Mouse (Mus musculus) liver, embryonic 12.5 days (tissue): ENCODE measurements around the gene Gm38655. TPM values are rescaled to one million over a fixed set of nuclear protein-coding genes. Genes with fewer than 3 reads are reported as not detected.

Experiments
- ATAC-seq: fragments of 200-750 bp; cut with Nextera tagmentation; 2 replicates; pipeline ENCODE4 v1.8.0; 2017; ENCODE audit warnings: moderate number of reproducible peaks, mild to moderate bottlenecking, moderate library complexity
- H3K27ac ChIP-seq: fragments of 300-500 bp; sonication (generic); 2 replicates; pipeline ENCODE4 v1.5.1; 2016; ENCODE audit warnings: mild to moderate bottlenecking
- H3K27me3 ChIP-seq: fragments of 300-500 bp; sonication (generic); replicated peaks from 2 replicates; pipeline ENCODE4 v1.6.1; 2016; ENCODE audit warnings: mild to moderate bottlenecking, moderate library complexity
- H3K36me3 ChIP-seq: fragments of 300-500 bp; sonication (generic); 2 replicates; pipeline ENCODE4 v1.6.1; 2016; ENCODE audit warnings: mild to moderate bottlenecking, moderate library complexity
- H3K4me1 ChIP-seq: fragments of 300-500 bp; sonication (generic); 2 replicates; pipeline ENCODE4 v1.6.1; 2016
- H3K4me2 ChIP-seq: fragments of 300-500 bp; sonication (generic); 2 replicates; pipeline ENCODE4 v1.6.1; 2016; ENCODE audit warnings: mild to moderate bottlenecking, moderate library complexity
- H3K4me3 ChIP-seq: fragments of 300-500 bp; sonication (generic); 2 replicates; pipeline ENCODE4 v1.5.1; 2016; ENCODE audit warnings: mild to moderate bottlenecking, moderate library complexity
- H3K9ac ChIP-seq: fragments of 300-500 bp; sonication (generic); 2 replicates; pipeline ENCODE4 v1.6.1; 2016; ENCODE audit warnings: mild to moderate bottlenecking, moderate library complexity
- H3K9me3 ChIP-seq: fragments of 300-500 bp; sonication (generic); replicated peaks from 2 replicates; pipeline ENCODE4 v1.6.1; 2016; ENCODE audit warnings: mild to moderate bottlenecking, moderate library complexity
- WGBS: fragments of 180-500 bp; shearing (Covaris S2); methylation state at CpG from one replicate; pipeline ENCODE4 v1.1.7; 2016; ENCODE audit not compliant: insufficient replicate concordance; 5-methylcytosine and 5-hydroxymethylcytosine counted together
- polyA plus RNA-seq: library from polyadenylated mRNA; unstranded; fragments of >200 nt; fragmentation: Nextera tagmentation; extraction: Ambion mirVana; gene quantifications from 2 replicates; pipeline ENCODE4 v1.2.1, GENCODE M21; 2016

Gm38655 gene
- polyA plus RNA-seq, 1 experiment from 2014 or later: not detected

DNA sequence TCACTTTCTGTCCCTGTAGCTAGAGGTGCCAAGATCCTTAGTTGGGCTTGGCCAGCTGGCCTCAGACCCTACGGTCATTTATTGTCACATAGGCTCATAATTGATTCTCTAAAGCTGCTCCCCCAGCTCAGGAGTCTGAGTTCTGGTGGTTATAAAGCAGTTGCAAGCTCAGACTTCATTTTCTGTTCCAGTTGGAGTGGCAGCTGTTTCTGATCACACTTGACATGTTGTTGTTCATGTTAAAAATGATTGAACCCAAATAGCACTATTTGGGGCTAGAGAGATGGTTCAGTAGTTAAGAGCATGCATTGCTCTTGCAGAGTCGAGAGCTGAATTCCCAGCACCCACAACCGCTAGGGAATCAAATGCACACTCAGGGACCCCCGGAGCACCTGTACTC lies 34.7 kb upstream of the Gm38655 start:
- H3K4me1 ChIP-seq: no peaks in the 10 kb centered on the region
- peaks cover 95% of the 10 kb centered on the region for H3K36me3 ChIP-seq
- H3K4me3 ChIP-seq: no peak overlapping the region
- no peak overlapping the region for H3K9ac ChIP-seq
- WGBS: 86% methylated on average over 4 of the region's 4 CpGs
- H3K9me3 ChIP-seq: no peaks in the 10 kb centered on the region
- no peak overlapping the region for H3K27ac ChIP-seq
- ATAC-seq: no peak
- H3K27me3 ChIP-seq: no peaks in the 10 kb centered on the region
- no peak overlapping the region for H3K4me2 ChIP-seq

DNA sequence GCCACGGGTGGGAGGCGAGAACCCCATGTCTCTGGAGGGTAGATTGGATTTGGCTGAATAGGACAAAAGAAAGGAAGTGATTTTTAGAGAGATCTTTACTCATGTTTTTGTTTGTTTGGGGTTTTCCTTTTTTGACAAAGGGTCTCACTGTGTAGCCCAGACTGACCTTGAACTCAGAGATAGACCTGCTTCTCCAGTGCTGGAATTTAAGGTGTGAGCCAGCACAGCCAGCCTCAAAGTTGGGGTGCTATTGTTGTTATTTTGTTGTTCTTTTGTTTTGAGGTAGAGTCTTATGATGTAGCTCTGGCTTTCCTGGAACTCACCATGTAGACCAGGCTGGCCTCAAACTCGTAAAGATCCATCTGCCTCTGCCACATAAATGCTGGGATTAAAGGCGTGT lies 27.1 kb upstream of the Gm38655 start:
- Histone ChIP-seq H3K27me3 (no peaks in the 10 kb centered on the region), H3K4me1 (peaks cover 2% of the 10 kb centered on the region), H3K9me3 (no peaks in the 10 kb centered on the region), H3K4me2 (no peak overlapping the region), H3K36me3 (peaks cover 85% of the 10 kb centered on the region), H3K4me3 (no peak overlapping the region), H3K27ac (no peak overlapping the region), H3K9ac (no peak overlapping the region)
- 84% methylated on average over 4 of the region's 4 CpGs for WGBS
- ATAC-seq: no peak

- Histone ChIP-seq H3K27me3 (no peaks in the 10 kb centered on the region), H3K4me3 (peak overlapping the region; percentile 92), H3K9me3 (no peaks in the 10 kb centered on the region), H3K27ac (0 out of 2 replicates have a peak overlapping the region, but pooled peaks have one; percentile 87), H3K36me3 (peaks cover 40% of the 10 kb centered on the region), H3K4me2 (peak overlapping the region; percentile 97), H3K4me1 (peaks cover 53% of the 10 kb centered on the region), H3K9ac (peak overlapping the region; percentile 89)
- no peak for ATAC-seq
- WGBS: 8% methylated on average over 16 of the region's 16 CpGs
Observed at GRCm38 (mm10) chr17:25189091-25189490, 13.8 kb upstream of the Gm38655 start.

DNA sequence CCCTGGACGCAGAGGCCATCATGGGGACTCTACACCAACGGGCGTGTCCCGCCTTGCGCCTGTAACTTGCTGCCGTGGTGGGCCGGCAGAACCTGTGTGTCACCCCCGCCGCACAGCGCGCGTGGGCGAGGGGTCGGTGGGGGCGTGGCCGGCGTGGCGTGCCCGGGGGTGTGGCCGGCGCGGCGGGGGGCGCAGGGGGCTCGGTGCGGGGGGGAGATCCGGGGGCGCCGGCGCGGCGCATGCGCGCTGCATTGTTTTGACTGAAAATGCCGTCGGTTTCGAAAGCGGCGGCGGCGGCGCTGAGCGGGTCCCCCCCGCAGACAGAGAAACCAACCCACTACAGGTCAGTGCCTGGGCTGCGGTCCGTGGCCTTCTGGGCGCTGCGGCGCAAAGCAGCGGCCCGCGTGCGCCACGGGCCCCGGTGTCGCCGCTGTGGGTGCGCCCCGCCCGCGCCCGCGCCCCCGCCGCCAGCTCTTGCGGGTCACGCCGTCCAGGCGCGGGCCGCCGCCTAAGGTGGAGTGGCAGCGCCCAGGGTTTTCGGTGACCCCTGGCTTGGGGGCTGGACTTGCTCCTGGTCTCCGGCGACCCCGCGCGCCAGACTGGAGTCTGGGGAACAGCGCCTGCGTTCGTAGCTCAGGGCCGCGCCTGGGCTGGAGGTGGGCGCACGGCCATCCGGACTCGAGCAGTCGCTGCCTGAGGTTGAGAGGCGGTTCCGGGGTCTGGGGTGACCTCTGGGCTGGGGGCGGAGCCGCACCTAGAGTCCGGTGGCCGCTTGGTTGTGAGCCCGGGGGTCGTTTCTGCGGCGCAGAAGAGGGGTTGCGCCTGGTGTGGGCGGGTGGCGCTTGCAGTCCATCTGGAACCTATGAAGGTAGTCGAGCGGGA lies 13.1 kb upstream of the Gm38655 start, which contains the start of gene Unkl:
Unkl (plus strand) TSS at position 248 of the 882 bp plus-strand sequence.
- Histone ChIP-seq H3K36me3 (peaks cover 33% of the 10 kb centered on the region), H3K9me3 (no peaks in the 10 kb centered on the region), H3K4me3 (peak within 1 kb of the TSS; percentile 92), H3K27ac (peak within 1 kb of the TSS; percentile 87), H3K4me1 (peaks cover 59% of the 10 kb centered on the region), H3K4me2 (peak within 1 kb of the TSS; percentile 97), H3K9ac (peak within 1 kb of the TSS; percentile 89), H3K27me3 (no peaks in the 10 kb centered on the region)
- ATAC-seq: peak; percentile 30; the same call in 1 of the 2 replicates
- WGBS: under 1% methylated on average over 103 of the region's 104 CpGs

- Histone ChIP-seq H3K4me2 (peak overlapping the region; percentile 97), H3K4me3 (peak overlapping the region; percentile 92), H3K27me3 (no peaks in the 10 kb centered on the region), H3K9me3 (no peaks in the 10 kb centered on the region), H3K27ac (peak overlapping the region; percentile 87), H3K9ac (peak overlapping the region; percentile 89), H3K4me1 (peaks cover 64% of the 10 kb centered on the region), H3K36me3 (peaks cover 27% of the 10 kb centered on the region)
- WGBS: 5% methylated on average over 11 of the region's 11 CpGs
- ATAC-seq: no peak
Observed at GRCm38 (mm10) chr17:25187784-25188149, 12.5 kb upstream of the Gm38655 start.

GRCm38 (mm10) chr17:25184961-25185360 lies 9.7 kb upstream of the Gm38655 start:
- ATAC-seq: peak; percentile 27
- H3K27me3 ChIP-seq: peaks cover 25% of the 10 kb centered on the region
- WGBS: 5% methylated on average over 17 of the region's 17 CpGs
- H3K9me3 ChIP-seq: no peaks in the 10 kb centered on the region
- peaks cover 58% of the 10 kb centered on the region for H3K4me1 ChIP-seq
- H3K4me3 ChIP-seq: peak overlapping the region; percentile 92
- peaks cover 8% of the 10 kb centered on the region for H3K36me3 ChIP-seq
- peak overlapping the region; percentile 91 for H3K27ac ChIP-seq
- peak overlapping the region; percentile 92 for H3K4me2 ChIP-seq
- H3K9ac ChIP-seq: peak overlapping the region; percentile 86

DNA sequence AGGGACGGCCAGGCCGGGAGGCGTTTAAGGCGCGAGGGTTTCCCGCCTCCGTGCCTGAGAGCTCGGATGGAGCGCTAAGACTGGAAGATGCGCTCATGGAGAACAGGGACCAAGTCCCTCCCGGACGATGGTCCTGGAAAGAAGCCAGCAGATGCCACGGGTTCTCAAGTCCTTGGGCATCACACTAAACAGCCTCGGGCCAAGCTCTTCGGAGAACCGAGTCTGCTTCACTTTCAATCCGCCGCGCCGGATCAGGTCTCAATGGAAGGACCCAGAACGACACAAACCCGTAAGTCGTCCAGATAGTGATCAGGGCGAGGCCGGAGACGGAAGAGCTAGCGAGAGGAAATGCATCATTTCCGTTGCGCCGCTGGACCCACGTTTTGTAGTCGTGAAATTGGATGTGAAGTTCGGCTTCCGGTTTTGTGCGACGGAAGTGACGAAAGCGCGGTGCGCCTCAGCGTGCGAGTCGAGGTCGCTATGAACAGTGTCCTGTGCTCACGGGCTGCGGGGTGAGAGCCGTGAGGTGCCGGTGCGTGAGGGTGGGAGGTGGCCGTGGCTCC lies 8.9 kb upstream of the Gm38655 start, which contains the start of gene BC003965:
BC003965 (plus strand) TSS at position 426 of the 563 bp plus-strand sequence.
- ATAC-seq: peak; percentile 83
- peak within 1 kb of the TSS; percentile 86 for H3K9ac ChIP-seq
- WGBS: under 1% methylated on average over 50 of the region's 50 CpGs
- no peaks in the 10 kb centered on the region for H3K9me3 ChIP-seq
- peak within 1 kb of the TSS; percentile 92 for H3K4me3 ChIP-seq
- peak within 1 kb of the TSS; percentile 91 for H3K27ac ChIP-seq
- H3K36me3 ChIP-seq: peaks cover 8% of the 10 kb centered on the region
- H3K27me3 ChIP-seq: peaks cover 28% of the 10 kb centered on the region
- peak within 1 kb of the TSS; percentile 92 for H3K4me2 ChIP-seq
- peaks cover 50% of the 10 kb centered on the region for H3K4me1 ChIP-seq

GRCm38 (mm10) chr17:25183232-25183631 lies 8.0 kb upstream of the Gm38655 start:
- Histone ChIP-seq H3K4me2 (peak overlapping the region; percentile 92), H3K4me1 (peaks cover 43% of the 10 kb centered on the region), H3K9ac (peak overlapping the region; percentile 86; the same call in 1 of the 2 replicates), H3K4me3 (peak overlapping the region; percentile 92), H3K27me3 (peaks cover 33% of the 10 kb centered on the region), H3K9me3 (no peaks in the 10 kb centered on the region), H3K27ac (peak overlapping the region; percentile 91; the same call in 1 of the 2 replicates), H3K36me3 (peaks cover 8% of the 10 kb centered on the region)
- ATAC-seq: no peak

DNA sequence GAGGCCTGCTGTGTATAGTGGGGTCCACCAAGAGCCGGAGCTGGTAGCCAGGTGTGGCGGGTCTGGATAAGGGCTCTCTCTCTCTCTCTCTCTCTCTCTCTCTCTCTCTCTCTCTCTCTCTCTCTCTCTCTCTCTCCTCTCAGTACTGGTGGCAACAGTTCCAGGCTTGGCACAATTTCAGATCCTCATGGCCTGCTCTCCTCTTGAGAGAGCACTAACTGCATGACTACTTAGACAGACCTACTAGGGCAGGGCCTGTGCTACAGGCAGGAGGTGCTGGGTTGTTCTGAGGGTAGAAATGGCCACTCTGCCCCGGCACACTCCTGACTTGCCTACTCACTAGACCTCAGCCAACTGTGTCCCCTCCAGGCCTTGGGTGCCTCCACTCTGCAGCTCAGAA lies 2.7 kb downstream of the Gm38655 start:
- no peak overlapping the region for H3K27ac ChIP-seq
- H3K27me3 ChIP-seq: peaks cover 34% of the 10 kb centered on the region
- ATAC-seq: no peak
- H3K4me2 ChIP-seq: no peak overlapping the region
- peaks cover 12% of the 10 kb centered on the region for H3K4me1 ChIP-seq
- no peak overlapping the region for H3K9ac ChIP-seq
- no peak overlapping the region for H3K4me3 ChIP-seq
- H3K9me3 ChIP-seq: no peaks in the 10 kb centered on the region
- 80% methylated on average over 3 of the region's 3 CpGs for WGBS
- no peaks in the 10 kb centered on the region for H3K36me3 ChIP-seq

GRCm38 (mm10) chr17:25169706-25170105 lies 5.6 kb downstream of the Gm38655 start:
- Histone ChIP-seq H3K27ac (no peak overlapping the region), H3K4me2 (no peak overlapping the region), H3K9ac (no peak overlapping the region), H3K27me3 (peaks cover 10% of the 10 kb centered on the region; the same call in 1 of the 2 replicates), H3K9me3 (no peaks in the 10 kb centered on the region), H3K4me3 (no peak overlapping the region), H3K36me3 (no peaks in the 10 kb centered on the region), H3K4me1 (no peaks in the 10 kb centered on the region)
- ATAC-seq: no peak
- WGBS: 86% methylated on average over 2 of the region's 2 CpGs

DNA sequence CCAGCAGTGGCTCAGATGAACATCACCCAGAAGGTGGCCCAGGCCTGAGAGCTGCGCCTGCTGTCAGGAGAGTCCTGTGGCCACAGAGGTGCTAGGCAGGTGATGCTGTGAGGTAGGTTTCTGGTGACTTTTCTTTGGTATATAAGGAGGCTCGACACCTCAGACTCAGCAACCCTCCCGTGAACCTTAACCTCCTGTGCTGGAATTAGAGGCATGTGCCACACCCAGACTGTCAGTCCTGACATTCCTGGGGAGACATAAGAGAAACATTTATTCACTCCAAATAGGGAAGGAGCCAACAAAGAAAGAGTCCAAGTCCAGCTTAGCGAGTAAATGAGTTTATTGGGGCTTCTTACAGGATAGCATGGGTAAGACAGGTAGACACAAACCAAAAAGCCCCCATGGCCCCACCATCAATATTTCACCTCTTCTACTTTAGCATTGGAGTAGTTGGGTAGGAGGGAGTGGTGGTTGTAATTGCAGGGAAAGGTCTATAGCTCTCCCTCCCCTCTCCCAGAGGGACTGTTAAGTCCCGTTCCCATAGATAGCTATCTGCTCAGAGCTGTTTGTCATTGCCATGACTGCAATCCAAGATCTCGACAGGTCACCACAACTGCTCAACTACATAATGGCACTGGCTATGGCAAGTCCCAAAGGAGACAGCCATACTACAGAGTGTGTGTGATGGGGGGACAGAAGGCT lies 9.2 kb downstream of the Gm38655 start:
- H3K4me1 ChIP-seq: no peaks in the 10 kb centered on the region
- H3K4me3 ChIP-seq: no peak overlapping the region
- H3K27me3 ChIP-seq: no peaks in the 10 kb centered on the region; the same call in 1 of the 2 replicates
- ATAC-seq: no peak
- WGBS: 46% methylated on average over 6 of the region's 6 CpGs
- no peak overlapping the region for H3K9ac ChIP-seq
- H3K4me2 ChIP-seq: no peak overlapping the region
- H3K36me3 ChIP-seq: peaks cover 5% of the 10 kb centered on the region
- H3K27ac ChIP-seq: no peak overlapping the region
- H3K9me3 ChIP-seq: no peaks in the 10 kb centered on the region
